Mouse (Mus musculus) ES-CJ7 (cell line): ENCODE data around the gene Skp2.
A peak's percentile ranks its signal among the peaks of the same experiment; 100 is the strongest.

Source experiments
- DNase-seq: peaks from one replicate; pipeline ENCODE4 v3.0.0; 2011; ENCODE audit warnings: low read depth, low spot score

Gene Skp2

GRCm38 (mm10) chr15:9155325-9155724 lies at the start of gene Skp2:
Gene Skp2, minus strand, starts transcription at chr15:9155425.
- no peak for DNase-seq

- DNase-seq = no peak
Measured at GRCm38 (mm10) chr15:9198421-9198820, 43.2 kb upstream of the Skp2 start.

GRCm38 (mm10) chr15:9192685-9193084 lies 37.5 kb upstream of the Skp2 start:
- peak; percentile 55 for DNase-seq

GRCm38 (mm10) chr15:9189796-9190195 lies 34.6 kb upstream of the Skp2 start:
- no peak for DNase-seq

- no peak for DNase-seq
Measured at GRCm38 (mm10) chr15:9183995-9184394, 28.8 kb upstream of the Skp2 start.

GRCm38 (mm10) chr15:9177038-9177437 lies 21.8 kb upstream of the Skp2 start:
- no peak for DNase-seq

GRCm38 (mm10) chr15:9164125-9164524 lies 8.9 kb upstream of the Skp2 start:
- peak; percentile 75 for DNase-seq

GRCm38 (mm10) chr15:9162557-9163070 lies 7.4 kb upstream of the Skp2 start:
- no peak for DNase-seq

GRCm38 (mm10) chr15:9140684-9141171 lies 14.5 kb downstream of the Skp2 start:
- peak; percentile 55 for DNase-seq

GRCm38 (mm10) chr15:9140252-9140680 lies 15.0 kb downstream of the Skp2 start, which contains the start of gene Lmbrd2:
Gene Lmbrd2, plus strand, starts transcription at chr15:9140550.
- peak; percentile 96 for DNase-seq

GRCm38 (mm10) chr15:9139447-9139846 lies 15.8 kb downstream of the Skp2 start:
- no peak for DNase-seq

GRCm38 (mm10) chr15:9134891-9135507 lies 20.2 kb downstream of the Skp2 start:
- DNase-seq = peak; percentile 86

GRCm38 (mm10) chr15:9132693-9133443 lies 22.4 kb downstream of the Skp2 start:
- DNase-seq = no peak

GRCm38 (mm10) chr15:9131499-9131888 lies 23.7 kb downstream of the Skp2 start:
- DNase-seq = no peak

- no peak for DNase-seq
Measured at GRCm38 (mm10) chr15:9130772-9131498, 24.3 kb downstream of the Skp2 start.

GRCm38 (mm10) chr15:9127051-9127791 lies 28.0 kb downstream of the Skp2 start:
- DNase-seq = no peak

GRCm38 (mm10) chr15:9124856-9125255 lies 30.4 kb downstream of the Skp2 start:
- DNase-seq = no peak

GRCm38 (mm10) chr15:9122989-9123388 lies 32.2 kb downstream of the Skp2 start:
- DNase-seq = no peak

- DNase-seq = peak; percentile 59
Measured at GRCm38 (mm10) chr15:9120081-9120480, 35.1 kb downstream of the Skp2 start.

GRCm38 (mm10) chr15:9118852-9119251 lies 36.4 kb downstream of the Skp2 start:
- DNase-seq = no peak

GRCm38 (mm10) chr15:9114599-9114998 lies 40.6 kb downstream of the Skp2 start:
- DNase-seq = no peak
